Mouse (Mus musculus) urinary bladder, postnatal 36 days (tissue): ENCODE results near the gene Ccdc17.
A peak's percentile ranks its signal among the peaks of the same experiment; 100 is the strongest.

Experiments used
- DNase-seq, 2 experiments: peaks; one replicate each; pipeline ENCODE4 v3.0.0; 2022; ENCODE audit warnings: low spot score in 2 of 2, mixed read lengths in 1 of 2

Gene Ccdc17

GRCm38 (mm10) chr4:116596379-116596778 is at the start of gene Ccdc17:
Gene Ccdc17 (plus strand): TSS chr4:116596654.
- DNase-seq, result peak; percentile 27 to 30

- no peak for DNase-seq
Observed at GRCm38 (mm10) chr4:116550432-116550831, 46.0 kb upstream of the Ccdc17 start.

DNA sequence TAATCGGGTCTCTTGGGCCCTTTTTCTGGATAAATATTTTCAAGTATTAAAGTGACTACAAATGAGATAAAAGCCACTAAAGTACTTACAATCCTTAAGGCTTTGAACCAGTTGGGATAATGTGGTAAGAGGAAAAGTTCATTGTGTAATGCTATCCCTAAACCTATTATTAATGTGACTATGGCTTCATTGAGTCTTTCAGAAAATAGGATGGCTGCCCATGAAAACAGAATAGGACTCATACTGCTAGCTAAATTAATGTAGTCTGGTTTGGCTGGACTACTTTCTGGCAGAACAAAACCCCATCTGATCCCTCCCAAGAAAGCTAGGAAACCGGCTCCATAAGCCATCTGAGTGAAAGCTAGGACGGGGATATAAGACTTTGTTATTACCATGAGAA is 43.4 kb upstream of the Ccdc17 start:
- no peak for DNase-seq

DNA sequence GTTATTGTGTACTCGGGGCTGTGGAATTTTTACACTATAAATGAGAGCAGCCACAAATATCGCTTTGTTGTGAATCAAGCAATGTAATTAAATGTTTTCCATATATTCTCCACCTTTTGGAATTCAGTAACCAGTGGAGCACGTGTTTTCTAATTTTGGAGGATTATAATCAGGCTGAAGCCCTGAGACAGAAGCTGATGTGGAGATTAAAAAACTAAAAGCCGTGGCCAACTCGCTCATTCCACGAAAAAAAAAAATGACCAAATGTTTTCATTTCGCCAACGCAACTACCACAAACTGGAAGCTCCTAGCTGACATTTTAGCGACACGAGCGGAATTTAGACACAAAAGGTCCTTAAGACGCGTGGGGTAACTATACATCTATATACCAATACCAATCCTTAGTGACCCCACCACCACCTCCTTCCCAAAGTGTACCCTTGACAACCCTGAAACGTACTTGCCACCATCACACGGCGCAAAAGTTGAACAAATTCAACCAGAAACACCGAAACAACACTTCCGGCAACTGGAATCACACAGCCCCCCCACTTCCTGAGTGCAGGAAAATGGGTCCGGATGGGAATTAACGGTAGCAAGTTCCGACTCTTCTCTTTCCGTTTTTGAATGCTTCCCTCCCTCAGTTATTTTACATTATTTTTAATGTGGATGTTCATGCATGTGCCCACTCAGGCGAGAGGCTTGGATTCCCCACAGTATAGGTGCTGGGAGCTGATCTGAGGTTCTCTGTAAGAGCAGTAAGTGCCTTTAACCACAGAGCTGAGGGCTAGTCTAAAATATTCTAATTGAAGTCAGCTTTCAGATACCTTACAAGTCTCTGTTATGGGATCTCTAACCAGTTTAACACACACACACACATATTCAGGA is 40.8 kb upstream of the Ccdc17 start, which contains the start of gene Tmem69:
Gene Tmem69, minus strand, starts transcription at position 524 of the 888 bp plus-strand sequence.
- DNase-seq, result peak; percentile 73 to 76

- DNase-seq, result peak; percentile 91 to 94
Observed at GRCm38 (mm10) chr4:116556561-116557305, 39.7 kb upstream of the Ccdc17 start.

DNA sequence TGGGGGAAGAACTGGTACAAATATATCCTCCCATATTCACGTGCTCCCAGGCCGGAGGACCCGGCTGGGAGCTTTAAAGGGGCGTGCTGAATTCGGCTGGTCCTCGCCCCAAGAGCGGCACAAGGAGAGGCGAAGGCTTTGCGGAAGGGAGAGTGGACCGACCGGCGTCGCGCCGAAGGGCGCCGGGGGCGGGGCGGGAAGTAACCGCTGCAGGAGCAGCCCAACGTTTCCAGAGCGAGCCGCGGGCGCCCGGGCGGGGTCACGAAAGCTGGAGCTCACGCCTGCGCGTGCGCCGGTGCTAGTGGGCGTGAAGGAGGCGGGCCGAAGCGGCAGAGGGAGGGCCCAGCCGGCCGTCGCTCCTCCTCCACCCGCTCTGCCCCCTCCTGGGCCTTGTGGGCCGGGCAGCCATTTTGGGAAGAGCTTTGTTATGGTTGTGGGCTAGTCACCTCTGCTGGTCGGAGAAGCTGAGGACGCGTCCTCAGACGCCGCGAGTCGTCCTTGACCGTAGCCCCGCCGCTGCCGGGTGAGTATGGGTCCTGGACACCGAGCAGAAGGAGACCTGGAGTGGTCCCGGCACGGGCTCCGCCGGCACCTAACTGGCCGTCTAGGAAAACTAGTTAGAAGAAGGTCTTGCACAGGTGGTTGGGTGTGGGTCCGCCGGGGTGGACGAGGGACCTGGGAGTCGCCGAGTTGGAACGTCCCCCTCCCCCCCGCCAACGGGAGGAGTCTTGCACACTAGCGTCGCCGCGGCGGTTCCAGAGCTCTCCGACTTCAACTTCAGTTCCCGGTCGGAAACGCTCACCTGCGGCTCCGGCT is 38.9 kb upstream of the Ccdc17 start, which contains the start of gene Gpbp1l1:
Gene Gpbp1l1, plus strand, starts transcription at position 353 of the 816 bp plus-strand sequence.
- DNase-seq, result peak; percentile 97 to 98

GRCm38 (mm10) chr4:116558151-116558882 is 38.1 kb upstream of the Ccdc17 start:
- peak in 1 of 2 experiments; percentile 6 for DNase-seq

DNA sequence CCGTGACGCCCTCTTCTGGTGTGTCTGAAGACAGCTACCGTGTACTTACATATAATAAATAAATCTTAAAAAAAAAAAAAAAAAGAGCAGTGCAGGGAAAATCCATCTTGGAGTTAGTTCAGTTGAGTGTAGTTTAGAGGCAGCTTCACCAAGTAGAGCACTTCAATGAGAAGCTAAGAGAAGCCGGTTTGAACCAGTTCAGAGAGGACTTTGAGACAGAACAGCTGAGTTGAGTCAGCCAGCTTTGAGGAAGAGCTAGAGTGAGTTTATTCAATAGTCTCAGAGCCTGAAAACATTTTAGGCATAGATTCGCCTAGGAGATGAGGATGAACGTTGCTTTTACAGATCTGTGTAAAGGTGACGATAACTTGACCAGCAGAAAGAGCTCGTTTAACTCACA is 661 bp upstream of the Ccdc17 start:
- no peak for DNase-seq

- peak; percentile 87 to 90 for DNase-seq
Observed at GRCm38 (mm10) chr4:116596978-116597881, 776 bp downstream of the Ccdc17 start.

GRCm38 (mm10) chr4:116612621-116613020 is 16.2 kb downstream of the Ccdc17 start:
- no peak for DNase-seq

DNA sequence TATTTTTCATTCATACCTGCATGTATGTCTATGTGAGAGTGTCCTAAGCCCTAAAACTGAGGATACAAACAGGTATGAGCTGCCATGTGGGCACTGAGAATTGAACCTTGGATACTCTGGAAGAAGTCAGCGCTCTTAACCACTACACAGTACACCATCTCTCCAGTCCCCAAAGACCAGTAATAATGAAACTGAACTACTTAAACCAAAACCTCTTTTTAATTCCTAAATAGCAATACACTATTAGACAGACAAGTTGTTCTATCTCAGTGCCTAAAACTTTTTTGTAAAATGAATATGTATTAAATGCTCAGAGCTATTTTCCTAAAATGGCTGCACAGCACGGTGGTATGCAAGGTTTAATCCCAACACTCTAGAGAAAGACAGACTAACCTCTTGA is 18.8 kb downstream of the Ccdc17 start:
- DNase-seq, result no peak

DNA sequence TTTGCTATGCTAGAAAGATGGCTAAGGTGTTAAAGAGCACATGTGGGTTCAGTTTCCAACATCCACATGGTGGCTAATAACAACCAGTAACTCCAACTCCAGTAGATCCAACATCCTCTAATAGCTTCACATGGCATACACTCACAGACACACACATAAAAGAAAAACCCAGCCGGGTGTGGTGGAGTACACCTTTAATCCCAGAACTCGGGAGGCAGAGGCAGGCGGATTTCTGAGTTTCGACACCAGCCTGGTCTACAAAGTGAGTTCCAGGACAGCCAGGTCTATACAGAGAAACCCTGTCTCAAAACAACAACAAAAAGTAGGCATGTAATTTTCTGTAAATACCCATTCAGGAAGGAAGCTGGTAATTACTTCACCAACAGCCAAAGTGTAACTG is 28.4 kb downstream of the Ccdc17 start:
- no peak for DNase-seq

- peak; percentile 62 to 73 for DNase-seq
Observed at GRCm38 (mm10) chr4:116626658-116627358, 30.4 kb downstream of the Ccdc17 start.

GRCm38 (mm10) chr4:116627359-116627716 is 30.9 kb downstream of the Ccdc17 start:
- DNase-seq, result peak; percentile 92 to 93

GRCm38 (mm10) chr4:116627722-116628662 is 31.5 kb downstream of the Ccdc17 start, which contains the start of gene Nasp:
Gene Nasp (minus strand): TSS chr4:116627941.
- DNase-seq, result peak; percentile 72 to 77

DNA sequence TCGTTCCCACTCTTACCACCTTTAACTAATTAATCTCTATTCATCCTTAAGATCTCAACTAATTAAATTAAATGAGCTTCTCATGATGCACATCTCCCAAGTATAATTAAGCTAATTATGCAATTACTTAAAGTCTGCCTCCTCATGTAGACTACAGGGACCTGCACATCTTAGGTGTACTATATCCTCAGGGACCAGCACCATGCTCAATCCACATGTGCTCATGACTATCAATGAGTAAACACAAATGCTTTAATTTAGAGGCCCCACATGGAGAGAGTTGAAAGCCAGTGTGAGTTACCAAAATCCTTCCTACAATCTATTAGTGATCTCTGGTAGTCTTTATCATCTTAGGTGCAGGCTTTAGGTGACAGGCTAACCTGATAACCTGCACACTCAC is 38.7 kb downstream of the Ccdc17 start:
- DNase-seq, result no peak

DNA sequence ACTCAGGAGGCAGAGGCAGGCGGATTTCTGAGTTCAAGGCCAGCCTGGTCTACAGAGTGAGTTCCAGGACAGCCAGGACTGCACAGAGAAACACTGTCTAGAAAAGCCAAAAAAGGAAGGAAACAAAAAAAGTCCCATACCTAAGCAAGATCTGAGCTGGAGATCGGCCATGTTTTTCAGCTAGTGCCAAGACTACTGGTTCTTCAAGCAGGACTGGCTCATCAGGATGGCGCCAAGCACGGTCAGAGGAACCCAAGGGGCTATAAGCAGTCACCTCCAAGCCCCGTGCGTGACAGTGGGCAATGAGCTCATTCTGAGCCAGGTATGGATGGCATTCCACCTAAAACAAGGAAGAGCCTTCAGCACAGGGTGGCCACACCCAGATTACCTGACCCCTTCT is 42.4 kb downstream of the Ccdc17 start:
- DNase-seq, result no peak

DNA sequence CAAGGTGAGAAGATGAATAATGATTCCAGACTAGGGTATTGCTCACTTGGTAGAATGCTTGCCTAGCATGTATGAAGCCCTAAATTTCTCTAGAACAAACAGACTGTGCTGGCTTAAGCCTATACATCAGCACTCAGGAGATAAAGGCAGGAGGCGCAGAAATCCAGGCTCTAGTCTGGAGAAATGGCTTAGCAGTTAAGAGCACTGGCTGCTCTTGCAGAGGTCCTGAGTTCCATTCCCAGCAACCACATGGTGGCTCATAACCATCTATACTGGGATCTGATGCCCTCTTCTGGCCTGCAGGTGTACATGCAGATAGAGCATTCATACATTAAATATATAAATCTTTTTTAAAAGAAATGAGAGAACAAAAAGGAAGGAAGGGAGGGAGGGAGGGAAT is 45.6 kb downstream of the Ccdc17 start:
- DNase-seq, result no peak
